Mouse (Mus musculus): ENCODE results near the gene Dct. TPM values are rescaled to one million over a fixed set of nuclear protein-coding genes. Genes with fewer than 3 reads are reported as not detected.

Dct gene
- polyA plus RNA-seq (2015; fragmentation: Nextera tagmentation; extraction: Ambion mirVana), result 0.67 and 0.76 TPM in 2 replicates

GRCm38 (mm10) chr14:118051975-118052630, at the start of gene Dct:
Gene Dct (minus strand): TSS chr14:118052244.
- no peak within 1 kb of the TSS for H3K27ac ChIP-seq (ENCODE audit: low read length)

GRCm38 (mm10) chr14:118101227-118101990, 49.4 kb upstream of the Dct start:
- no peak for ATAC-seq

More at GRCm38 (mm10) chr14:118051975-118052630, at the start of gene Dct:
- peaks cover 3% of the 10 kb centered on the region for H3K27me3 ChIP-seq (ENCODE audit: control insufficient read depth, insufficient read depth, low read depth, low read length)
- WGBS, result 15% methylated on average over 12 of the region's 13 CpGs
- no peak within 1 kb of the TSS for H3K9ac ChIP-seq (ENCODE audit: low read depth, low read length)
- H3K4me2 ChIP-seq (ENCODE audit: low read length), result no peak within 1 kb of the TSS
- H3K4me3 ChIP-seq (ENCODE audit: low read depth, low read length), result no peak within 1 kb of the TSS
- no peaks in the 10 kb centered on the region for H3K36me3 ChIP-seq (ENCODE audit: control insufficient read depth, insufficient read depth, low read length)
- ATAC-seq, result peak; percentile 70
- peaks cover 9% of the 10 kb centered on the region for H3K4me1 ChIP-seq (ENCODE audit: control insufficient read depth, insufficient read depth, low read length)
- H3K9me3 ChIP-seq (replicated peaks; ENCODE audit: control insufficient read depth, low read length, poor library complexity, severe bottlenecking), result no peaks in the 10 kb centered on the region

GRCm38 (mm10) chr14:118098265-118098664, 46.2 kb upstream of the Dct start:
- Histone ChIP-seq H3K9me3 (replicated peaks; ENCODE audit: control insufficient read depth, low read length, poor library complexity, severe bottlenecking) (no peaks in the 10 kb centered on the region; the same call in 1 of the 2 replicates), H3K9ac (ENCODE audit: low read depth, low read length) (no peak overlapping the region), H3K4me1 (ENCODE audit: control insufficient read depth, insufficient read depth, low read length) (no peaks in the 10 kb centered on the region), H3K36me3 (ENCODE audit: control insufficient read depth, insufficient read depth, low read length) (no peaks in the 10 kb centered on the region), H3K27ac (ENCODE audit: low read length) (no peak overlapping the region), H3K4me3 (ENCODE audit: low read depth, low read length) (no peak overlapping the region), H3K4me2 (ENCODE audit: low read length) (no peak overlapping the region), H3K27me3 (ENCODE audit: control insufficient read depth, insufficient read depth, low read depth, low read length) (no peaks in the 10 kb centered on the region)
- ATAC-seq, result no peak
- 65% methylated on average over 2 of the region's 2 CpGs for WGBS

More at GRCm38 (mm10) chr14:118101227-118101990, 49.4 kb upstream of the Dct start:
- Histone ChIP-seq H3K36me3 (ENCODE audit: control insufficient read depth, insufficient read depth, low read length) (no peaks in the 10 kb centered on the region), H3K4me3 (ENCODE audit: low read depth, low read length) (no peak overlapping the region), H3K9ac (ENCODE audit: low read depth, low read length) (no peak overlapping the region), H3K4me1 (ENCODE audit: control insufficient read depth, insufficient read depth, low read length) (no peaks in the 10 kb centered on the region), H3K27me3 (ENCODE audit: control insufficient read depth, insufficient read depth, low read depth, low read length) (no peaks in the 10 kb centered on the region), H3K9me3 (replicated peaks; ENCODE audit: control insufficient read depth, low read length, poor library complexity, severe bottlenecking) (peaks cover 2% of the 10 kb centered on the region; the same call in 1 of the 2 replicates), H3K27ac (ENCODE audit: low read length) (no peak overlapping the region), H3K4me2 (ENCODE audit: low read length) (no peak overlapping the region)
- 84% methylated on average over 14 of the region's 14 CpGs for WGBS

DNA sequence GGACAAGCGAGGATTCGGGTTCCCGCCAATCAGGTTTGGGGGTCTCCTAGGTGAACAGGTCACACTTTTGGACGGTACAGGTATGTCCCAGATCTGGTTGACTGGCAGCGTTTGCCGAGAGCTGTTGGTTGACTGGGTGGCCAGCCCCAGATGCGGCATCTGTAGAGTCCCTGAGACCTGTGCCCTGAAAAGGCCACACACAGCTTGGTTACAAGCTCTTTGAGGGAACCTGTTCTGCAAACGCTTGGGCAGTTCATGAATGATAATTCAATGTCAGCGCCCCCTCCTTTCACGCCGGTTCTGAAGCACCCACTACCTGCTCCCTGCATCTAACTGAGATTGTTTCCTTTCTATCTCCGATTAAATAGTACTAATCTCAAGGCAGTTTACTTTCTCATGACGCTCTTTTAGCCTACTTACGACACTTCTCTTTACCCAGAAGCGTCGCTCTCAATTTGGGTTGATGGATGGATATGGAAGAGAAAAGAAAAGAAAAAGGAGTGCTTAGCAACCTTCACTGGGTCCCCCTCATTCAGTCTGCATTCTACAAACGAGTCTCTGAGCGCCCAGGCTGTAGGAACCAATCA, 37.9 kb upstream of the Dct start:
- ATAC-seq, result peak; percentile 61
- WGBS, result under 1% methylated on average over 18 of the region's 18 CpGs
- peak overlapping the region; percentile 10; the same call in 1 of the 2 replicates for H3K27ac ChIP-seq (ENCODE audit: low read length)

GRCm38 (mm10) chr14:118089215-118089805, 37.3 kb upstream of the Dct start:
- H3K9me3 ChIP-seq (replicated peaks; ENCODE audit: control insufficient read depth, low read length, poor library complexity, severe bottlenecking), result no peaks in the 10 kb centered on the region
- H3K4me1 ChIP-seq (ENCODE audit: control insufficient read depth, insufficient read depth, low read length), result peaks cover 8% of the 10 kb centered on the region
- peak overlapping the region; percentile 10 for H3K27ac ChIP-seq (ENCODE audit: low read length)
- H3K36me3 ChIP-seq (ENCODE audit: control insufficient read depth, insufficient read depth, low read length), result no peaks in the 10 kb centered on the region
- peak overlapping the region; percentile 49 for H3K4me3 ChIP-seq (ENCODE audit: low read depth, low read length)
- H3K9ac ChIP-seq (ENCODE audit: low read depth, low read length), result peak overlapping the region; percentile 60
- 0% methylated on average over 44 of the region's 44 CpGs for WGBS
- peak overlapping the region; percentile 67 for H3K4me2 ChIP-seq (ENCODE audit: low read length)
- ATAC-seq, result peak; percentile 78
- no peaks in the 10 kb centered on the region for H3K27me3 ChIP-seq (ENCODE audit: control insufficient read depth, insufficient read depth, low read depth, low read length)

More for the DNA sequence above, 37.9 kb upstream of the Dct start:
- Histone ChIP-seq H3K36me3 (ENCODE audit: control insufficient read depth, insufficient read depth, low read length) (no peaks in the 10 kb centered on the region), H3K9me3 (replicated peaks; ENCODE audit: control insufficient read depth, low read length, poor library complexity, severe bottlenecking) (no peaks in the 10 kb centered on the region), H3K4me1 (ENCODE audit: control insufficient read depth, insufficient read depth, low read length) (peaks cover 8% of the 10 kb centered on the region), H3K4me2 (ENCODE audit: low read length) (peak overlapping the region; percentile 67), H3K4me3 (ENCODE audit: low read depth, low read length) (peak overlapping the region; percentile 49), H3K27me3 (ENCODE audit: control insufficient read depth, insufficient read depth, low read depth, low read length) (no peaks in the 10 kb centered on the region), H3K9ac (ENCODE audit: low read depth, low read length) (peak overlapping the region; percentile 42)

- peaks cover 8% of the 10 kb centered on the region for H3K4me1 ChIP-seq (ENCODE audit: control insufficient read depth, insufficient read depth, low read length)
- H3K27ac ChIP-seq (ENCODE audit: low read length), result peak overlapping the region; percentile 3
- peak overlapping the region; percentile 60 for H3K9ac ChIP-seq (ENCODE audit: low read depth, low read length)
- 6% methylated on average over 22 of the region's 22 CpGs for WGBS
- no peaks in the 10 kb centered on the region for H3K27me3 ChIP-seq (ENCODE audit: control insufficient read depth, insufficient read depth, low read depth, low read length)
- peak overlapping the region; percentile 49 for H3K4me3 ChIP-seq (ENCODE audit: low read depth, low read length)
- peak overlapping the region; percentile 67 for H3K4me2 ChIP-seq (ENCODE audit: low read length)
- H3K36me3 ChIP-seq (ENCODE audit: control insufficient read depth, insufficient read depth, low read length), result no peaks in the 10 kb centered on the region
- no peaks in the 10 kb centered on the region for H3K9me3 ChIP-seq (replicated peaks; ENCODE audit: control insufficient read depth, low read length, poor library complexity, severe bottlenecking)
- peak; percentile 50 for ATAC-seq
Observed at GRCm38 (mm10) chr14:118088437-118089207, 36.6 kb upstream of the Dct start.

- 53% methylated on average over 5 of the region's 5 CpGs for WGBS
- H3K27ac ChIP-seq (ENCODE audit: low read length), result no peak overlapping the region
- H3K4me3 ChIP-seq (ENCODE audit: low read depth, low read length), result no peak overlapping the region
- ATAC-seq, result no peak
- H3K27me3 ChIP-seq (ENCODE audit: control insufficient read depth, insufficient read depth, low read depth, low read length), result no peaks in the 10 kb centered on the region
- peaks cover 8% of the 10 kb centered on the region for H3K4me1 ChIP-seq (ENCODE audit: control insufficient read depth, insufficient read depth, low read length)
- H3K4me2 ChIP-seq (ENCODE audit: low read length), result no peak overlapping the region
- no peak overlapping the region for H3K9ac ChIP-seq (ENCODE audit: low read depth, low read length)
- H3K9me3 ChIP-seq (replicated peaks; ENCODE audit: control insufficient read depth, low read length, poor library complexity, severe bottlenecking), result no peaks in the 10 kb centered on the region
- H3K36me3 ChIP-seq (ENCODE audit: control insufficient read depth, insufficient read depth, low read length), result no peaks in the 10 kb centered on the region
Observed at GRCm38 (mm10) chr14:118086271-118087035, 34.4 kb upstream of the Dct start.

- Histone ChIP-seq H3K27me3 (ENCODE audit: control insufficient read depth, insufficient read depth, low read depth, low read length) (no peaks in the 10 kb centered on the region; the same call in 1 of the 2 replicates), H3K27ac (ENCODE audit: low read length) (no peak overlapping the region), H3K4me2 (ENCODE audit: low read length) (no peak overlapping the region), H3K9ac (ENCODE audit: low read depth, low read length) (no peak overlapping the region), H3K9me3 (replicated peaks; ENCODE audit: control insufficient read depth, low read length, poor library complexity, severe bottlenecking) (no peaks in the 10 kb centered on the region), H3K36me3 (ENCODE audit: control insufficient read depth, insufficient read depth, low read length) (no peaks in the 10 kb centered on the region), H3K4me3 (ENCODE audit: low read depth, low read length) (no peak overlapping the region), H3K4me1 (ENCODE audit: control insufficient read depth, insufficient read depth, low read length) (peaks cover 10% of the 10 kb centered on the region)
- no peak for ATAC-seq
- WGBS, result 96% methylated on average over 6 of the region's 6 CpGs
Observed at GRCm38 (mm10) chr14:118083851-118084250, 31.8 kb upstream of the Dct start.

All from midbrain, embryonic 16.5 days (tissue).